Mouse (Mus musculus) gastrocnemius, adult 18-20 months (tissue): ENCODE measurements around the gene Tacc2. TPM values are rescaled to one million over a fixed set of nuclear protein-coding genes. Genes with fewer than 3 reads are reported as not detected.

ENCODE experiments used
- DNase-seq: peaks from one replicate; pipeline ENCODE4 v3.0.0; 2021; ENCODE audit warnings: low spot score
- total RNA-seq, 2 experiments: library from RNA; stranded (reverse); gene quantifications; 2 replicates each; pipeline ENCODE4 v1.2.3; 2021

Tacc2 gene
- total RNA-seq, 2 experiments from 2014 or later, result 414 to 460 TPM

GRCm38 (mm10) chr7:130716989-130717388 lies 139.8 kb downstream of the Tacc2 start:
- DNase-seq, result no peak

GRCm38 (mm10) chr7:130719931-130720598 lies 142.8 kb downstream of the Tacc2 start:
- DNase-seq, result no peak

GRCm38 (mm10) chr7:130720646-130721335 lies 143.6 kb downstream of the Tacc2 start:
- DNase-seq, result no peak

- no peak for DNase-seq
These were observed 148.9 kb downstream of the Tacc2 start for GRCm38 (mm10) chr7:130726185-130726584.

- no peak for DNase-seq
These were observed 149.6 kb downstream of the Tacc2 start for GRCm38 (mm10) chr7:130726724-130727422.

- no peak for DNase-seq
These were observed 150.3 kb downstream of the Tacc2 start for GRCm38 (mm10) chr7:130727560-130727959.

GRCm38 (mm10) chr7:130731792-130732191 lies 154.6 kb downstream of the Tacc2 start:
- no peak for DNase-seq

GRCm38 (mm10) chr7:130732908-130733307 lies 155.7 kb downstream of the Tacc2 start:
- DNase-seq, result no peak

- DNase-seq, result no peak
These were observed 156.2 kb downstream of the Tacc2 start for GRCm38 (mm10) chr7:130733423-130733822.

GRCm38 (mm10) chr7:130734195-130734787 lies 157.1 kb downstream of the Tacc2 start:
- DNase-seq, result no peak

- no peak for DNase-seq
These were observed 163.9 kb downstream of the Tacc2 start for GRCm38 (mm10) chr7:130741099-130741498.

- DNase-seq, result no peak
These were observed 166.2 kb downstream of the Tacc2 start for GRCm38 (mm10) chr7:130743239-130744025.

- DNase-seq, result no peak
These were observed 171.9 kb downstream of the Tacc2 start for GRCm38 (mm10) chr7:130749165-130749564.

GRCm38 (mm10) chr7:130750752-130751490 lies 173.7 kb downstream of the Tacc2 start:
- DNase-seq, result no peak

GRCm38 (mm10) chr7:130751678-130752077 lies 174.4 kb downstream of the Tacc2 start:
- no peak for DNase-seq

GRCm38 (mm10) chr7:130754790-130755189 lies 177.6 kb downstream of the Tacc2 start:
- no peak for DNase-seq

GRCm38 (mm10) chr7:130756343-130756835 lies 179.2 kb downstream of the Tacc2 start:
- DNase-seq, result no peak

- no peak for DNase-seq
These were observed 180.2 kb downstream of the Tacc2 start for GRCm38 (mm10) chr7:130757326-130757865.

- DNase-seq, result peak; percentile 68
These were observed 185.0 kb downstream of the Tacc2 start for GRCm38 (mm10) chr7:130762071-130762897.
